Mouse (Mus musculus): ENCODE measurements around the gene Tmem63a. TPM values are rescaled to one million over a fixed set of nuclear protein-coding genes. Genes with fewer than 3 reads are reported as not detected.

Gene Tmem63a
- total and polyA plus RNA-seq, 2 experiments, result 9.5 to 15.8 TPM

DNA sequence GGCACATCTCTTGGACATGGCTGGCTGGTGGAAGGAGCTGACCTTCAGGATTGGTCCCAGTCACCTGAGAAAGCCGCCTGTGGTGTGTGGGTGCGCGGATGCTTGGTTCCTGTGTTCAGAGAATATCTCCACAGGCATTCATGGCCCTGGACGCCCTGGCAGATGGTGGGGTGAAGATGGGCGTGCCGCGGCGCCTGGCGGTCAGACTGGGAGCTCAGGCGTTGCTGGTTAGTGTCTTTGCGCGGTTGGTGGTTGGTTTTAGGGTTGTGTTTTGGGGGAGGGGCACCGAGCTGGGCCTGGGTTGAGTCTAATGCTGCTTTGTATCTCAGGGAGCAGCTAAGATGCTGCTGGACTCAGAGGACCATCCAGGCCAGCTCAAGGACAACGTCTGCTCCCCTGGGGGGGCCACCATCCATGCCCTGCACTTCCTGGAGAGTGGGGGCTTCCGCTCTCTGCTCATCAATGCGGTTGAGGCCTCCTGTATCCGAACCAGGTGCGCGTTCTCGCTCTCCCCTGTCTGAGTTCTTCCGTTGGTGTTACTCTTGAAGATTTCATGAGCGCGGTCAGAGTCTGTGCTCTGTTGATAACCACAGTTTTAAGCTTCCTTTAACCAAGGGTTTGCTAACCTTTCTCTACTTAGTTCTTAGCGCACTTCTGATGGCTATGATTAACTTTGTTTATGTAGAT, 35.5 kb upstream of the Tmem63a start:
- TF ChIP-seq POLR2A (IDR thresholded peaks at IDR 0.05; ENCODE audit: extremely low read depth, insufficient read depth, low read length) (no peak), CTCF (IDR thresholded peaks at IDR 0.05; ENCODE audit: low read depth, low read length) (no peak)
- H3K4me3 ChIP-seq (ENCODE audit: insufficient read depth, low read depth, low read length), result no peak overlapping the region
- no peak for DNase-seq (ENCODE audit: extremely low read depth, low read depth, low spot score)
- no peaks in the 10 kb centered on the region for H3K27me3 ChIP-seq (ENCODE audit: control insufficient read depth, insufficient read depth, low read length)
- WGBS, result 97% methylated on average over 24 of the region's 24 CpGs
- no peak overlapping the region for H3K27ac ChIP-seq (replicated peaks; ENCODE audit: insufficient read depth, low read depth, low read length)
- H3K4me1 ChIP-seq (ENCODE audit: control insufficient read depth, insufficient read depth, low read length), result peaks cover 8% of the 10 kb centered on the region
- 0 out of 2 replicates have a peak, but pooled peaks cover 4% of the 10 kb centered on the region for H3K79me2 ChIP-seq (ENCODE audit: control insufficient read depth, insufficient read depth, low read length)
- no peak overlapping the region for H3K9ac ChIP-seq (ENCODE audit: low read depth, low read length)
- no peaks in the 10 kb centered on the region; the same call in 1 of the 2 replicates for H3K36me3 ChIP-seq (ENCODE audit: control insufficient read depth, insufficient read depth, low read length)

DNA sequence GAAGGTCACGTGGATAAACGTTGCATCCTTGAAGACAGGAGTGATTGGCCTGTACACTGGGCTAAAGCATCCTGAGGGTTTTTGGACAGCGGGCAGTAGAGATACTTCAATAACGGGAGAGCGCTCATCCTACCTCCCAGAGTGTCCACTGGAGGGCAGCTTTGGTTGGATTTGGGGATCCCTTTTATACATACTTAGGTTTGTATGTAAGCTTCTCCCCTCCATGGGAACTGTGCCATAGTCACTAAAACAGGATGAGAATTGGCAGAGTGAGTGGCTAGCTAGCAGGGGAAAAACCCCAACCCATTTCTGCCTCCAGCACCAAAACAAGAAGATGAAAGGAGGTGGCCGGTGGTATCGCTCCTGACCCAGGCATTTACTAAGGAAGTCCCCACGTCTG, 31.0 kb upstream of the Tmem63a start:
- Histone ChIP-seq H3K9ac (ENCODE audit: low read depth, low read length) (no peak overlapping the region), H3K4me3 (ENCODE audit: insufficient read depth, low read depth, low read length) (no peak overlapping the region), H3K27ac (replicated peaks; ENCODE audit: insufficient read depth, low read depth, low read length) (no peak overlapping the region)

DNA sequence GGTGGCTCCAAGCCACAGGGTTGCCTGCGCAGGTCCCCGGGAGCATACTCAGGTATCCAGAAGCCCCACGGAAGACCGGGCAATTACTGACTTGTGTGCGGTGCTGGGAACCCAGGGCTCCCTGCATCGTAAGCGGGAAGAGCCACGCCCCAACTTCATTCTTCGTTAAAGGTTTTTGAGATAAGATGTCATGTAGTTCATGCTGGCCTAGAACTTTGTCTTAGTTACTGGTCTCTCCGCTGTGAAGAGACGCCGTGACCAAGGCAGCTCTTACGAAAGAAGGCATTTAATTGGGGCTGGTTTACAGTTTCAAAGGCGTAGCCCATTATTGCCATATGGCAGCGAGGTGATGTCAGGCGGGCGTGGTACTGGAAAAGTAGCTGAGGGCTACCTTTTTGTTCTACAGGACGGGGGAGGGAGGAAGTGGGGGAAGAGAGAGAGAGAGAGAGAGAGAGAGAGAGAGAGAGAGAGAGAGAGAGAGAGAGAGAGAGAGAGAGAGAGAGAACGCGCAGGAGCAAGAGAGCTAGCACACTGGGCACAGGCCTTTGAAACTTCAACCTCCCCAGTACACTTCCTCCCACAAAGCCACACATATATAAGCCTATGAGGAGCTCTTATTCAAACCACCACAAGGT, 30.4 kb upstream of the Tmem63a start:
- Histone ChIP-seq H3K4me3 (ENCODE audit: insufficient read depth, low read depth, low read length) (no peak overlapping the region), H3K4me1 (ENCODE audit: control insufficient read depth, insufficient read depth, low read length) (no peaks in the 10 kb centered on the region), H3K27ac (replicated peaks; ENCODE audit: insufficient read depth, low read depth, low read length) (no peak overlapping the region), H3K27me3 (ENCODE audit: control insufficient read depth, insufficient read depth, low read length) (no peaks in the 10 kb centered on the region), H3K36me3 (ENCODE audit: control insufficient read depth, insufficient read depth, low read length) (no peaks in the 10 kb centered on the region; the same call in 1 of the 2 replicates), H3K79me2 (ENCODE audit: control insufficient read depth, insufficient read depth, low read length) (no peaks in the 10 kb centered on the region), H3K9ac (ENCODE audit: low read depth, low read length) (no peak overlapping the region)
- no peak for DNase-seq (ENCODE audit: extremely low read depth, low read depth, low spot score)
- no peak for TF ChIP-seq CTCF (IDR thresholded peaks at IDR 0.05; ENCODE audit: low read depth, low read length)
- TF ChIP-seq POLR2A (IDR thresholded peaks at IDR 0.05; ENCODE audit: extremely low read depth, insufficient read depth, low read length), result no peak
- WGBS, result 62% methylated on average over 20 of the region's 20 CpGs

More for the DNA sequence above, 31.0 kb upstream of the Tmem63a start:
- Histone ChIP-seq H3K27me3 (ENCODE audit: control insufficient read depth, insufficient read depth, low read length) (no peaks in the 10 kb centered on the region), H3K79me2 (ENCODE audit: control insufficient read depth, insufficient read depth, low read length) (no peaks in the 10 kb centered on the region), H3K36me3 (ENCODE audit: control insufficient read depth, insufficient read depth, low read length) (no peaks in the 10 kb centered on the region; the same call in 1 of the 2 replicates), H3K4me1 (ENCODE audit: control insufficient read depth, insufficient read depth, low read length) (no peaks in the 10 kb centered on the region)
- no peak for DNase-seq (ENCODE audit: extremely low read depth, low read depth, low spot score)
- 32% methylated on average over 8 of the region's 8 CpGs for WGBS
- TF ChIP-seq POLR2A (IDR thresholded peaks at IDR 0.05; ENCODE audit: extremely low read depth, insufficient read depth, low read length) (no peak), CTCF (IDR thresholded peaks at IDR 0.05; ENCODE audit: low read depth, low read length) (peak; percentile 27; the same call in 1 of the 2 replicates)

DNA sequence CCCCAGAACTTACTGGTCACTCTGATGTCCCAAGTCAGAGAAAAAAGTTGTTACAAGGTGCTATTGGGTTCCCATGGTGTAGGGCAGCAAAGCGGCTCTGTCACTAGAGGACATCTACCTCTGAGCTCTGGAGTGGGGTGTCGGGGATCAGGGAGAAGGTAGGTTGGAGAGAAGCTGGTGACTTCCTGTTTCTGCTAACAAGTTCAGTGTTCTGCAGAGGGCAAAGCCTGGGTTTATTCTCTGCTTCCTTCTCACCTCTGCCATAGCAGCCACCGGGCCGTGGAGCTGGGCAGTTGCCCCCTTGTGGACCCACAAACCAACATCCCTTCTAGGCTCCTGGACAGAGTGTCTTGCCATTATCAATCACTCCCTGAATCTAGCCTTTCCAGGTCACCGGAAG, 29.4 kb upstream of the Tmem63a start:
- Histone ChIP-seq H3K4me1 (ENCODE audit: control insufficient read depth, insufficient read depth, low read length) (no peaks in the 10 kb centered on the region), H3K9ac (ENCODE audit: low read depth, low read length) (no peak overlapping the region)
- no peak for DNase-seq (ENCODE audit: extremely low read depth, low read depth, low spot score)

DNA sequence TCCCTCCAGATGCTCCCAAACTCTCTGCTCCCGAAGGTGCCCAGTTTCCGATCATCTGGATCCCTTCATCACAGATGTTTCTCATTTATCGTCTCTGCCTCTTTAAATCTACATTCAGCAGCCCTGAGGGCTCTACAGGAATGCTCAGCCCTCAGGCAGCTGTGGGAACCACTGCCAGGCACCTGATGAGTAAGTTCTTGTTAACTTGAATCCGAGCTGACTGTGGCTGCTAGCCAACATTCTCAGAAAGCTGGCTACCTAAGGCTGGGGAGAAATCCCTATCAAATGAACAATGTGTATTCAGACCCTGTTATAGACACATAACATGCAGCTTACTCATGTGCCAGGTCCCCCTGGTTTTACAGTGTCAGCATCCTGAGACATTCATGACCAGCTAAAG, 28.3 kb upstream of the Tmem63a start:
- Histone ChIP-seq H3K9ac (ENCODE audit: low read depth, low read length) (no peak overlapping the region), H3K4me3 (ENCODE audit: insufficient read depth, low read depth, low read length) (no peak overlapping the region), H3K27me3 (ENCODE audit: control insufficient read depth, insufficient read depth, low read length) (no peaks in the 10 kb centered on the region), H3K79me2 (ENCODE audit: control insufficient read depth, insufficient read depth, low read length) (no peaks in the 10 kb centered on the region), H3K4me1 (ENCODE audit: control insufficient read depth, insufficient read depth, low read length) (no peaks in the 10 kb centered on the region), H3K27ac (replicated peaks; ENCODE audit: insufficient read depth, low read depth, low read length) (no peak overlapping the region), H3K36me3 (ENCODE audit: control insufficient read depth, insufficient read depth, low read length) (no peaks in the 10 kb centered on the region)
- DNase-seq (ENCODE audit: extremely low read depth, low read depth, low spot score), result no peak
- no peak for TF ChIP-seq CTCF (IDR thresholded peaks at IDR 0.05; ENCODE audit: low read depth, low read length)
- TF ChIP-seq POLR2A (IDR thresholded peaks at IDR 0.05; ENCODE audit: extremely low read depth, insufficient read depth, low read length), result no peak
- WGBS, result 75% methylated on average over 4 of the region's 4 CpGs

More for the DNA sequence above, 29.4 kb upstream of the Tmem63a start:
- Histone ChIP-seq H3K79me2 (ENCODE audit: control insufficient read depth, insufficient read depth, low read length) (no peaks in the 10 kb centered on the region), H3K4me3 (ENCODE audit: insufficient read depth, low read depth, low read length) (no peak overlapping the region), H3K36me3 (ENCODE audit: control insufficient read depth, insufficient read depth, low read length) (no peaks in the 10 kb centered on the region), H3K27me3 (ENCODE audit: control insufficient read depth, insufficient read depth, low read length) (no peaks in the 10 kb centered on the region), H3K27ac (replicated peaks; ENCODE audit: insufficient read depth, low read depth, low read length) (no peak overlapping the region)
- WGBS, result 89% methylated on average over 5 of the region's 5 CpGs
- TF ChIP-seq CTCF (IDR thresholded peaks at IDR 0.05; ENCODE audit: low read depth, low read length) (no peak), POLR2A (IDR thresholded peaks at IDR 0.05; ENCODE audit: extremely low read depth, insufficient read depth, low read length) (no peak)

DNA sequence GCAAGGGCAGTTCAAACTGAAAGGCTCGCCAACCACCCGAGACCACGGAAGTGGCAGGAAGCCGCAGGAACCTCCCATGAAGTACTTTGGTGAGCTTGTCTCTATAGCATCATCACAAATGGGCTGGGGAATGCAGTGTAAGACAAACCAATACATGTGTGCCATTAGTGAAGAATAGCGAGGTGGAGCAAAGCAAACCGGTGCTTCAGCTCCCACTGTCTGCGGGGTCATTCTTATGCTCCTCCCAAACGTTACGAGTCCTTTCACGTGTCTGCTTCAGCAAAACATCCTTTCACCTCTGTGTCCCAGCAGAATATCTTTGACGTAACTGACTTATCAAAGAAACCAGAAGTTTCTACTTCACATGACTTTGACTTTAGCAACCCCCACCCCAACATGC, 25.7 kb upstream of the Tmem63a start:
- no peaks in the 10 kb centered on the region for H3K79me2 ChIP-seq (ENCODE audit: control insufficient read depth, insufficient read depth, low read length)
- no peak overlapping the region for H3K9ac ChIP-seq (ENCODE audit: low read depth, low read length)
- TF ChIP-seq CTCF (IDR thresholded peaks at IDR 0.05; ENCODE audit: low read depth, low read length), result no peak
- TF ChIP-seq POLR2A (IDR thresholded peaks at IDR 0.05; ENCODE audit: extremely low read depth, insufficient read depth, low read length), result no peak
- DNase-seq (ENCODE audit: extremely low read depth, low read depth, low spot score), result no peak
- H3K4me1 ChIP-seq (ENCODE audit: control insufficient read depth, insufficient read depth, low read length), result no peaks in the 10 kb centered on the region
- no peaks in the 10 kb centered on the region for H3K27me3 ChIP-seq (ENCODE audit: control insufficient read depth, insufficient read depth, low read length)
- H3K4me3 ChIP-seq (ENCODE audit: insufficient read depth, low read depth, low read length), result no peak overlapping the region
- WGBS, result 91% methylated on average over 11 of the region's 11 CpGs
- H3K27ac ChIP-seq (replicated peaks; ENCODE audit: insufficient read depth, low read depth, low read length), result no peak overlapping the region
- no peaks in the 10 kb centered on the region for H3K36me3 ChIP-seq (ENCODE audit: control insufficient read depth, insufficient read depth, low read length)
